18 mouse cellular contexts compared by ENCODE assay signal in genomic region chr16:62406458-62406857, GRCm38 (mm10).
"Had no signal": no experiment of that assay in that cellular context is flagged by ENCODE, and none has a peak within 500 bp of the region (broad histone marks: within the 10 kb centered on the region; RNA-seq: fewer than 3 reads in every experiment).

No protein-coding gene starts in this region.

- H3K4me2 ChIP-seq: limb, embryonic 12.5 days; limb, embryonic 15.5 days; liver, embryonic 11.5 days; lung, embryonic 14.5 days; midbrain, embryonic 13.5 days; neural tube, embryonic 13.5 days had no signal

- H3K27me3 ChIP-seq: limb, embryonic 12.5 days; limb, embryonic 15.5 days; midbrain, embryonic 13.5 days; neural tube, embryonic 13.5 days had no signal

- H3K4me1 ChIP-seq: limb, embryonic 12.5 days; limb, embryonic 15.5 days; midbrain, embryonic 10.5 days; midbrain, embryonic 13.5 days; neural tube, embryonic 13.5 days had no signal

- H3K4me3 ChIP-seq: limb, embryonic 12.5 days; limb, embryonic 15.5 days; midbrain, embryonic 10.5 days; midbrain, embryonic 13.5 days; myocyte; neural tube, embryonic 13.5 days had no signal

- DNase-seq: kidney, postnatal 14 days; kidney, postnatal 4 days; left cerebral cortex, postnatal 4 days; liver, postnatal 0 days; lung, embryonic 14.5 days; thymus, adult 18-20 months; thymus, postnatal 36 days had no signal

- H3K9me3 ChIP-seq: limb, embryonic 12.5 days; limb, embryonic 15.5 days; midbrain, embryonic 10.5 days; midbrain, embryonic 13.5 days; neural tube, embryonic 13.5 days had no signal

- H3K9ac ChIP-seq: limb, embryonic 12.5 days; limb, embryonic 15.5 days; liver, embryonic 14.5 days; liver, postnatal 0 days; lung, embryonic 14.5 days; midbrain, embryonic 13.5 days; neural tube, embryonic 13.5 days had no signal

- ATAC-seq: liver, postnatal 0 days; lung, postnatal 0 days; midbrain, embryonic 13.5 days; midbrain, embryonic 16.5 days had no signal

- H3K27ac ChIP-seq: limb, embryonic 12.5 days; limb, embryonic 15.5 days; liver, embryonic 14.5 days; macrophage; midbrain, embryonic 10.5 days; midbrain, embryonic 13.5 days; neural tube, embryonic 13.5 days had no signal

- H3K36me3 ChIP-seq: limb, embryonic 12.5 days; limb, embryonic 15.5 days; midbrain, embryonic 10.5 days; midbrain, embryonic 13.5 days; neural tube, embryonic 13.5 days had no signal
